Mouse (Mus musculus): Measurements from ENCODE around the gene Nid1. TPM values are rescaled to one million over a fixed set of nuclear protein-coding genes. Genes with fewer than 3 reads are reported as not detected.

Nid1 gene
- polyA plus RNA-seq, 1 experiment from 2014 or later, result 37.8 TPM

DNA sequence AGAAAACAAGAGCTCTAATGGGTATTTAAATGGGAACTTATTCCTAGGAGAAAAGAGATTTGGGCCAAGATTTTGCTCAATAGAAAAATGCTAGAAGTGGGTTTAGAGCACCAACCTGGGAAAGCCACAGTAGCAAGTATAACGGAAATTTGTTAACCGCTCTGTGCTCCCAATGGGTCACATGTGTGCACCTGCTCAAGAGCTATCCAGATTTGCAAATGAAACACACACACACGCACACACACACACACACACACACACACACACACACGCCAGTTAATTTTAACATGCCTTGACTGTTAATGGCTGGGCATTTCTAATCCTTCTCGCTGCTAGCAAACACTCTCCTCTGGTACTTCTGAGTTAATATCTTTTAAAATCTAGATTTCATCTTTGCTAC lies 83.1 kb downstream of the Nid1 start:
- no peak overlapping the region for H3K4me2 ChIP-seq (ENCODE audit: low read depth, low read length)
- no peak overlapping the region for H3K27ac ChIP-seq (ENCODE audit: low read length)
- no peak overlapping the region for H3K4me3 ChIP-seq (ENCODE audit: low read depth, low read length)
- no peaks in the 10 kb centered on the region for H3K36me3 ChIP-seq (ENCODE audit: control insufficient read depth, insufficient read depth)
- no peaks in the 10 kb centered on the region for H3K9me3 ChIP-seq (replicated peaks; ENCODE audit: control insufficient read depth, low read length)
- no peaks in the 10 kb centered on the region for H3K27me3 ChIP-seq (ENCODE audit: control insufficient read depth, insufficient read depth, low read depth, low read length)
- H3K4me1 ChIP-seq (ENCODE audit: control insufficient read depth, low read depth, low read length), result no peaks in the 10 kb centered on the region; the same call in 1 of the 2 replicates
- 57% methylated on average over 5 of the region's 5 CpGs for WGBS (ENCODE audit: insufficient replicate concordance)
- ATAC-seq (ENCODE audit: low read depth), result no peak
- H3K9ac ChIP-seq (ENCODE audit: low read depth, low read length), result no peak overlapping the region

GRCm38 (mm10) chr13:13523625-13524584 lies 86.6 kb downstream of the Nid1 start:
- Histone ChIP-seq H3K9me3 (replicated peaks; ENCODE audit: control insufficient read depth, low read length) (no peaks in the 10 kb centered on the region), H3K9ac (ENCODE audit: low read depth, low read length) (no peak overlapping the region), H3K4me2 (ENCODE audit: low read depth, low read length) (no peak overlapping the region), H3K27me3 (ENCODE audit: control insufficient read depth, insufficient read depth, low read depth, low read length) (no peaks in the 10 kb centered on the region), H3K27ac (ENCODE audit: low read length) (peak overlapping the region; percentile 54), H3K4me1 (ENCODE audit: control insufficient read depth, low read depth, low read length) (no peaks in the 10 kb centered on the region; the same call in 1 of the 2 replicates), H3K36me3 (ENCODE audit: control insufficient read depth, insufficient read depth) (no peaks in the 10 kb centered on the region), H3K4me3 (ENCODE audit: low read depth, low read length) (no peak overlapping the region)
- ATAC-seq (ENCODE audit: low read depth), result peak; percentile 43
- 40% methylated on average over 9 of the region's 9 CpGs for WGBS (ENCODE audit: insufficient replicate concordance)

GRCm38 (mm10) chr13:13525205-13525604 lies 87.9 kb downstream of the Nid1 start:
- no peak overlapping the region for H3K9ac ChIP-seq (ENCODE audit: low read depth, low read length)
- no peaks in the 10 kb centered on the region for H3K27me3 ChIP-seq (ENCODE audit: control insufficient read depth, insufficient read depth, low read depth, low read length)
- H3K4me3 ChIP-seq (ENCODE audit: low read depth, low read length), result no peak overlapping the region
- H3K9me3 ChIP-seq (replicated peaks; ENCODE audit: control insufficient read depth, low read length), result no peaks in the 10 kb centered on the region
- H3K27ac ChIP-seq (ENCODE audit: low read length), result peak overlapping the region; percentile 54
- no peak for ATAC-seq (ENCODE audit: low read depth)
- H3K4me2 ChIP-seq (ENCODE audit: low read depth, low read length), result no peak overlapping the region
- WGBS (ENCODE audit: insufficient replicate concordance), result 70% methylated on average over 2 of the region's 2 CpGs
- no peaks in the 10 kb centered on the region; the same call in 1 of the 2 replicates for H3K4me1 ChIP-seq (ENCODE audit: control insufficient read depth, low read depth, low read length)
- H3K36me3 ChIP-seq (ENCODE audit: control insufficient read depth, insufficient read depth), result no peaks in the 10 kb centered on the region

- 51% methylated on average over 5 of the region's 5 CpGs for WGBS (ENCODE audit: insufficient replicate concordance)
- no peaks in the 10 kb centered on the region for H3K36me3 ChIP-seq (ENCODE audit: control insufficient read depth, insufficient read depth)
- peak overlapping the region; percentile 54 for H3K27ac ChIP-seq (ENCODE audit: low read length)
- no peaks in the 10 kb centered on the region for H3K9me3 ChIP-seq (replicated peaks; ENCODE audit: control insufficient read depth, low read length)
- no peak for ATAC-seq (ENCODE audit: low read depth)
- H3K4me3 ChIP-seq (ENCODE audit: low read depth, low read length), result no peak overlapping the region
- no peaks in the 10 kb centered on the region for H3K27me3 ChIP-seq (ENCODE audit: control insufficient read depth, insufficient read depth, low read depth, low read length)
- H3K4me1 ChIP-seq (ENCODE audit: control insufficient read depth, low read depth, low read length), result no peaks in the 10 kb centered on the region; the same call in 1 of the 2 replicates
- no peak overlapping the region for H3K9ac ChIP-seq (ENCODE audit: low read depth, low read length)
- no peak overlapping the region for H3K4me2 ChIP-seq (ENCODE audit: low read depth, low read length)
Measured at GRCm38 (mm10) chr13:13525877-13526276, 88.5 kb downstream of the Nid1 start.

DNA sequence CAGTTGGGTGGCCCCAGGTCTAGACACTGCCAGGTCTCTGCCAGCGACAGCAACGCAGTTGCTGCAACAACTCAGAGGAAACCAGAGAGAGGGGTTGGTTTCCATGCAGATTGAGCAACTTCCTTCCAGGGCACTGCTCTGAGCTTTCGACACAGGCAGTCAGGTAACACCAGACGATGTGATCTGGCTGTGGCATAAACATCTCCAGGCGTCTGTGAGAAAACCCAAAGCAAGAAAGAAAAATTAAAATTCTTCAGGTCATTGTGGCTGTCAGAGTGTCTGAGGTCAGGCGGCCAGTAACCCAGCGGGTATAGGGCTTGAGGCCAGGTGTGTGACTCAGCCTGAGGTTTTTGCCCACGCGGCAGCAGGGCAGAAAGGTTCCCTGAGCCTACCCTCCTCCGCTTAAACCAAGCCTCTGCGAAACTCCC lies 91.8 kb downstream of the Nid1 start:
- Histone ChIP-seq H3K9me3 (replicated peaks; ENCODE audit: control insufficient read depth, low read length) (no peaks in the 10 kb centered on the region), H3K4me1 (ENCODE audit: control insufficient read depth, low read depth, low read length) (no peaks in the 10 kb centered on the region; the same call in 1 of the 2 replicates), H3K36me3 (ENCODE audit: control insufficient read depth, insufficient read depth) (no peaks in the 10 kb centered on the region), H3K27ac (ENCODE audit: low read length) (peak overlapping the region; percentile 34), H3K4me2 (ENCODE audit: low read depth, low read length) (no peak overlapping the region), H3K9ac (ENCODE audit: low read depth, low read length) (no peak overlapping the region), H3K4me3 (ENCODE audit: low read depth, low read length) (no peak overlapping the region), H3K27me3 (ENCODE audit: control insufficient read depth, insufficient read depth, low read depth, low read length) (no peaks in the 10 kb centered on the region)
- 18% methylated on average over 11 of the region's 11 CpGs for WGBS (ENCODE audit: insufficient replicate concordance)
- ATAC-seq (ENCODE audit: low read depth), result peak; percentile 80

DNA sequence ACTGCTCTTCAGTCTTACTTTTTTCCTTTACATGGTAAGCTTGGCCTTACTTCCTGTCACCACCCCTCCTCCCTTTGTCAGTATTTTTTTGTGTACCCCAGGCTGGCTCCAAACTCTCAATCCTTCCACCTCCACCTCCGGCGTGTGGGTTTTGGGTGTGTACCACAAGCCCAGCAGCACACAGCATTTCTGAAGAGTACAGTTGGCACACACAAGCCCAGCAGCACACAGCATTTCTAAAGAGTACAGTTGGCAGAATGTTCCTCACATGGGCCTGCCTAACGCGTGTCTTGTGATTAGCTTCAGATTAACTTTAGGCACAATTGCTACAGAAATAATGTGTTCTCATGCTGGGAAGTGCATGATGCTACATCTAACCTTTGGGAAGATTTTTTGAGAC lies 93.6 kb downstream of the Nid1 start:
- Histone ChIP-seq H3K27me3 (ENCODE audit: control insufficient read depth, insufficient read depth, low read depth, low read length) (no peaks in the 10 kb centered on the region), H3K9me3 (replicated peaks; ENCODE audit: control insufficient read depth, low read length) (no peaks in the 10 kb centered on the region), H3K4me2 (ENCODE audit: low read depth, low read length) (no peak overlapping the region), H3K9ac (ENCODE audit: low read depth, low read length) (no peak overlapping the region), H3K4me3 (ENCODE audit: low read depth, low read length) (no peak overlapping the region), H3K4me1 (ENCODE audit: control insufficient read depth, low read depth, low read length) (no peaks in the 10 kb centered on the region; the same call in 1 of the 2 replicates), H3K36me3 (ENCODE audit: control insufficient read depth, insufficient read depth) (no peaks in the 10 kb centered on the region), H3K27ac (ENCODE audit: low read length) (no peak overlapping the region)
- ATAC-seq (ENCODE audit: low read depth), result no peak
- WGBS (ENCODE audit: insufficient replicate concordance), result 65% methylated on average over 4 of the region's 4 CpGs

GRCm38 (mm10) chr13:13531923-13532322 lies 94.6 kb downstream of the Nid1 start:
- H3K4me1 ChIP-seq (ENCODE audit: control insufficient read depth, low read depth, low read length), result no peaks in the 10 kb centered on the region; the same call in 1 of the 2 replicates
- H3K4me2 ChIP-seq (ENCODE audit: low read depth, low read length), result no peak overlapping the region
- H3K9ac ChIP-seq (ENCODE audit: low read depth, low read length), result no peak overlapping the region
- no peaks in the 10 kb centered on the region for H3K9me3 ChIP-seq (replicated peaks; ENCODE audit: control insufficient read depth, low read length)
- WGBS (ENCODE audit: insufficient replicate concordance), result 62% methylated on average over 7 of the region's 7 CpGs
- no peaks in the 10 kb centered on the region for H3K27me3 ChIP-seq (ENCODE audit: control insufficient read depth, insufficient read depth, low read depth, low read length)
- H3K27ac ChIP-seq (ENCODE audit: low read length), result no peak overlapping the region
- H3K4me3 ChIP-seq (ENCODE audit: low read depth, low read length), result no peak overlapping the region
- H3K36me3 ChIP-seq (ENCODE audit: control insufficient read depth, insufficient read depth), result no peaks in the 10 kb centered on the region
- no peak for ATAC-seq (ENCODE audit: low read depth)

DNA sequence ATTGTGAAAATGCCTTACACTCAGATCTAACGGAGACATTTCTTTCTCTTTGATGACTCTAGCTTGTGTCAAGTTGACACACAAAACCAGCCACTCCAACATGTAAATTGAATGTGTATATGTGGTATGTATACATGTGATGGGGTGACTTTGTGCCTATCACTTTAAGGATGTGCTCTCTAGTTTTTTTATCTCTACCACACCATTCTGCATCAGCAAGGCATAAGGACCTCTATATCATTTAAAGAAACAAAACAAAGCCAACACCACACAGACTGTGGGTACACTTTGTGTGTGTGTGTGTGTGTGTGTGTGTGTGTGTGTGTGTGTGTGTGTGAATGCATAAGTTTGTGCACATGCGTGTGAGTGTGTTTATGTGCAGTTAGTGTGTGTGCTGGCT lies 99.2 kb downstream of the Nid1 start:
- no peak overlapping the region for H3K27ac ChIP-seq (ENCODE audit: low read length)
- H3K9ac ChIP-seq (ENCODE audit: low read depth, low read length), result no peak overlapping the region
- no peak for ATAC-seq (ENCODE audit: low read depth)
- no peaks in the 10 kb centered on the region for H3K36me3 ChIP-seq (ENCODE audit: control insufficient read depth, insufficient read depth)
- no peaks in the 10 kb centered on the region for H3K4me1 ChIP-seq (ENCODE audit: control insufficient read depth, low read depth, low read length)
- WGBS (ENCODE audit: insufficient replicate concordance), result 51% methylated on average over 2 of the region's 2 CpGs
- H3K4me2 ChIP-seq (ENCODE audit: low read depth, low read length), result no peak overlapping the region
- no peaks in the 10 kb centered on the region for H3K27me3 ChIP-seq (ENCODE audit: control insufficient read depth, insufficient read depth, low read depth, low read length)
- no peaks in the 10 kb centered on the region for H3K9me3 ChIP-seq (replicated peaks; ENCODE audit: control insufficient read depth, low read length)
- no peak overlapping the region for H3K4me3 ChIP-seq (ENCODE audit: low read depth, low read length)

Measured in liver, embryonic 16.5 days (tissue).